Mouse (Mus musculus) bone marrow macrophage, adult 2 months (primary cell): ENCODE measurements around the gene Tubgcp6. TPM values are rescaled to one million over a fixed set of nuclear protein-coding genes. Genes with fewer than 3 reads are reported as not detected.

Source experiments
- H3K27ac ChIP-seq: 2 replicates; pipeline ENCODE4 v1.5.1; 2012; ENCODE audit warnings: low read depth, low read length; ENCODE audit not compliant: insufficient read depth
- H3K4me1 ChIP-seq: 2 replicates; pipeline ENCODE4 v1.6.1; 2012; ENCODE audit warnings: low read length; ENCODE audit not compliant: control insufficient read depth, insufficient read depth
- H3K4me3 ChIP-seq: 2 replicates; pipeline ENCODE4 v1.5.1; 2012; ENCODE audit warnings: mild to moderate bottlenecking, low read length, moderate library complexity; ENCODE audit not compliant: insufficient read depth
- CTCF ChIP-seq: IDR thresholded peaks from 2 replicates; pipeline ENCODE4 v1.5.1; 2012; ENCODE audit warnings: low read depth, mild to moderate bottlenecking, low read length, moderate library complexity
- POLR2A ChIP-seq: IDR thresholded peaks from 2 replicates; pipeline ENCODE4 v1.6.1; 2012; ENCODE audit warnings: mild to moderate bottlenecking, low read depth, low read length, borderline replicate concordance
- polyA plus RNA-seq: library from polyadenylated mRNA; stranded (reverse); fragments of >200 nt; gene quantifications from 2 replicates; pipeline ENCODE4 v1.2.4, GENCODE M21; 2012; ENCODE audit not compliant: missing spikeins, insufficient read depth, insufficient read length

Gene Tubgcp6
- polyA plus RNA-seq, 1 experiment, result 15.4 TPM

GRCm38 (mm10) chr15:89061761-89062517, 61.0 kb downstream of the Tubgcp6 start:
- no peak for TF ChIP-seq CTCF
- no peak for TF ChIP-seq POLR2A
- no peaks in the 10 kb centered on the region for H3K4me1 ChIP-seq
- no peak overlapping the region for H3K27ac ChIP-seq
- H3K4me3 ChIP-seq, result no peak overlapping the region

GRCm38 (mm10) chr15:89060811-89061460, 62.0 kb downstream of the Tubgcp6 start:
- TF ChIP-seq CTCF, result no peak
- no peak for TF ChIP-seq POLR2A
- Histone ChIP-seq H3K4me3 (no peak overlapping the region), H3K4me1 (no peaks in the 10 kb centered on the region), H3K27ac (no peak overlapping the region)

DNA sequence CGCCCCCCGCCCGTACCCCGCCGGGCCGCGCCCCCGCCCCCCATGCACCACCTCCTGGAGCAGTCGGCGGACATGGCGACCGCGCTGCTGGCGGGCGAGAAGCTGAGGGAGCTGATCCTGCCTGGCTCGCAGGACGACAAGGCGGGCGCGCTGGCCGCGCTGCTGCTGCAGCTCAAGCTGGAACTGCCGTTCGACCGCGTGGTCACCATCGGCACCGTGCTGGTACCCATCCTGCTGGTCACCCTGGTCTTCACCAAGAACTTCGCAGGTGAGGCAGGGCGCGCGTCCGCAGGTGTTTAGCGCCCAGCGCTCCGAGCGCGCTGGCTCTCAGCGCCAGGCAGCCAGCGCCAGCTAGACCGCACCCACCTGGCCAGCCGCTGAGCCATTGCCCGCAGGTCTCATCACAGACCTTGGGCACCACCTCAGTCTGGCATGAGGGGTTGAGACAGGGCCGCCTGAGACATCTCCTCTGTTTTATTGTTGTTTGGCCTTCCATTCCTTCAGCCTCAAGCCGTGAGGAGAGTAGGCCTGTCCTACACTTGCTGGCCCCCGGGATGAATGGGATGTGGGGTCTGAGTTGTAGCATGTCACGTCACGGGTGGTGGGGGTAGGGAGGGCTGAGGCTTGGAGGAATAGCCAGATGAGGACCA, 62.8 kb downstream of the Tubgcp6 start:
- no peaks in the 10 kb centered on the region for H3K4me1 ChIP-seq
- peak overlapping the region; percentile 20 for H3K4me3 ChIP-seq
- TF ChIP-seq CTCF, result no peak
- no peak for TF ChIP-seq POLR2A

DNA sequence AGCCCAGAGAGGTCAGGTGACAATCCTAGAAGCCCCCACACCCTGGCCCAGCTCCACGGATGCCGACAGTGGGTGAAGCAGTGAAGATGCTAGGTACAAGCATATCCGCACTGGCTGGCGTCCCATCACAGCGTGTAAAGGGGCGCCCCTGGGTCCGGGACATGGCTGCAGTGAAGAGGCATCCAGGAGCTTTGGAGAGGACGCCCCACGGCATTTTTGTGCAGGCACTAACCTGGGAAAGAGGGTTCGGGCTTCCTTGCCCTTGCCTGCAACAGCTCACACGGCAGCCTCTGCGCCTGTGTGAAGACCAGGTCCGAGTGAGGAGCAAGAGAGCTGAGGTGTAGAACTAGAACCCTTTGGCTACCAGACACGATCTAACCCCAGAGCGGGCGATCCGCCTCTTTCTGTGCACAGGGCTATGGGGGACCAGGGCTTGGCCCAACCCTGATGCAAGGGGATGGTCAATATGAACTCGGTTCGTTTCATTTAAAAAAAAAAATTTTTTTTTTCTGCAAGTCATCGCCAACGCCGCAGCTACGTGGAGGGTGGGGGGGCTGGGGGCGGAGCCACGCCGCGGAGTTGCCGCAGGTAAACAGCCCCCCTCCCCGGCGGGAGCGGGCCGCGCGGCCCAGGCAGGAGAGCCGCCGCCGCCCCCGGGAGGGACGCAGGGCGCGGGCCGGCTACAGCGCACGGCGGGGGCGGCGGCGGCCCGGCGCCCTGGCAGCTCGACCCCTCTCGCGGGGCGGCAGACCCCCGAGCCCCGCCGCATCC, 63.6 kb downstream of the Tubgcp6 start, which contains the start of gene Panx2:
Gene Panx2 (plus strand): TSS at position 574 of the 771 bp plus-strand sequence.
- H3K27ac ChIP-seq, result no peak within 1 kb of the TSS
- H3K4me3 ChIP-seq, result peak within 1 kb of the TSS; percentile 20
- H3K4me1 ChIP-seq, result no peaks in the 10 kb centered on the region
- TF ChIP-seq CTCF (no peak), POLR2A (no peak)

More for the DNA sequence above, 62.8 kb downstream of the Tubgcp6 start:
- no peak overlapping the region for H3K27ac ChIP-seq

DNA sequence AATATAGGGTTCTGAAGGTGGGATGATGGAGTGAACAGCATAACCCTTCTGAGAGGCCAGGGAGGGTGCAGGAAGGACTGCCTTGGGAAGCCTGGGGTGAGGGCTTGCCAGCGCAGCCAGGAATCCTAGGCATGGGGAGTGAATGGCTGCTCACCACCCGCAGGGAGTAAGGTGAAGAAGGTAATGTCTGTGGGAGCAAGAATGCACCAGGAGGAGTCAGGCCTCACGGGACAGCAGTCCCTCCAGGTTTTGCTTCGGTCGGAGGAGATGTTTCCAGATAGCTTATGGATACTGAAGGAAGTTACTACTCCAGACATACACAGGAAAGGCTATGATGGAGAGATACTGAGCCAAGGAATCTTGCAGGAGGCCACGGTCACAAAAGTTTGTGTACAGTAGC, 64.2 kb downstream of the Tubgcp6 start:
- H3K4me3 ChIP-seq, result no peak overlapping the region
- no peak for TF ChIP-seq CTCF
- TF ChIP-seq POLR2A, result no peak
- no peaks in the 10 kb centered on the region for H3K4me1 ChIP-seq
- H3K27ac ChIP-seq, result no peak overlapping the region

GRCm38 (mm10) chr15:89054666-89055065, 68.2 kb downstream of the Tubgcp6 start:
- Histone ChIP-seq H3K27ac (no peak overlapping the region), H3K4me1 (no peaks in the 10 kb centered on the region), H3K4me3 (no peak overlapping the region)
- no peak for TF ChIP-seq CTCF
- TF ChIP-seq POLR2A, result no peak

Other genes with a start within 250 kb of the Tubgcp6 start
- not detected in 2 replicates for gene Ttll8, start 168.7 kb downstream of the Tubgcp6 start, polyA plus RNA-seq
- not detected in 2 replicates for gene Mlc1, start 144.1 kb downstream of the Tubgcp6 start, polyA plus RNA-seq
- gene Mov10l1, start 140.2 kb downstream of the Tubgcp6 start, polyA plus RNA-seq, result not detected in 2 replicates
- not detected in 2 replicates for gene Panx2, start 63.4 kb downstream of the Tubgcp6 start, polyA plus RNA-seq
- 27.8 and 33.0 TPM in 2 replicates for gene Trabd, start 48.0 kb downstream of the Tubgcp6 start, polyA plus RNA-seq
- 20.7 and 22.9 TPM in 2 replicates for gene Selenoo, start 34.0 kb downstream of the Tubgcp6 start, polyA plus RNA-seq
- gene Hdac10, start 5.6 kb upstream of the Tubgcp6 start, polyA plus RNA-seq, result 13.3 and 16.3 TPM in 2 replicates
- gene Mapk12, start 17.6 kb upstream of the Tubgcp6 start, polyA plus RNA-seq, result not detected in 2 replicates
- 2.2 and 2.7 TPM in 2 replicates for gene Mapk11, start 26.5 kb upstream of the Tubgcp6 start, polyA plus RNA-seq
- 432 and 457 TPM in 2 replicates for gene Plxnb2, start 57.7 kb upstream of the Tubgcp6 start, polyA plus RNA-seq
- 3.4 and 3.8 TPM in 2 replicates for gene Dennd6b, start 73.4 kb upstream of the Tubgcp6 start, polyA plus RNA-seq
- 31.6 and 32.7 TPM in 2 replicates for gene Ppp6r2, start 88.4 kb upstream of the Tubgcp6 start, polyA plus RNA-seq
- 71.1 and 79.8 TPM in 2 replicates for gene Sbf1, start 192.2 kb upstream of the Tubgcp6 start, polyA plus RNA-seq
- gene Adm2, start 199.6 kb upstream of the Tubgcp6 start, polyA plus RNA-seq, result not detected in 2 replicates
- gene Miox, start 211.3 kb upstream of the Tubgcp6 start, polyA plus RNA-seq, result not detected in 2 replicates
- gene Lmf2, start 232.5 kb upstream of the Tubgcp6 start, polyA plus RNA-seq, result 48.1 and 48.9 TPM in 2 replicates
- gene Ncaph2, start 232.6 kb upstream of the Tubgcp6 start, polyA plus RNA-seq, result 140 and 142 TPM in 2 replicates